Mouse (Mus musculus): Measurements from ENCODE around the gene Leprot. TPM values are rescaled to one million over a fixed set of nuclear protein-coding genes. Genes with fewer than 3 reads are reported as not detected.
A peak's percentile ranks its signal among the peaks of the same experiment; 100 is the strongest.

Gene Leprot
- 47.5 and 47.9 TPM in 2 replicates for polyA plus RNA-seq (2015; fragmentation: Nextera tagmentation; extraction: Ambion mirVana)

DNA sequence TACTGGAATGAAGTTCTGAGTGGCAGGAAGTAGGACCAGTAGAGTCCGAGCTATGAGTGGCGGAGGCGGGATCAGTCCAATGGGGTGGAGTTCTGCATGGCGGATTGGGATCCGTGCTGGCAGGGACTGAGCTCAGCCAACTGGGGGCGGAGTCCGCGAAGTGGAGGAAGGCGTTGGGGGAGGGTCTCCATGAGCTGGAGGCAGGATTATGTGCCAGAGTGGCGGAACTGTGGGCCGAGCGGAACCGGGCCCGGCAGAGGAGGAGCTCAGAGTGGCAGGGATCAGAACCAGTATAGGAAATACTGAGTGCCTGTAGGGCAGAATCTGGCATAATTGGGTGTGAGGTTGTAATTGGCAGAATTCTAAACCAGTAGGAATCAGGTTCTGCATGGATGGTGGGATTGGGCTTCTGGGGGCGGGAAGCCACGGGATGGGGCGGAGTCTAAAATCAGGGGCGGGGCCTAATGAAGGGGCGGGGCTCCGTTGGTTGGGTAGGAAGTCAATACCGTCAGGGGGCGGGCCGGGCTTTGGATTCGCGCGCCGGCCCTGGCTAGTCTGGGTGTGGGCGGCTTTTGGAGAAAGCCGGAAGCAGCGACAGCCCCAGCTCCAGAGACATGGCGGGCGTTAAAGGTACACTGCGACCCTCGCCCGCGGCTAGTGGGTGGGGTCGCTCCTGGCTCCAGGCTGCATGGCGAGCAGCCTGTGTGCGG, at the start of gene Leprot:
Gene Leprot, plus strand, starts transcription at position 523 of the 710 bp plus-strand sequence.
- Histone ChIP-seq H3K36me3 (replicated peaks) (no peaks in the 10 kb centered on the region), H3K27me3 (no peaks in the 10 kb centered on the region), H3K9me3 (replicated peaks) (no peaks in the 10 kb centered on the region), H3K4me2 (peak within 1 kb of the TSS; percentile 80), H3K9ac (peak within 1 kb of the TSS; percentile 91), H3K4me3 (replicated peaks) (peak within 1 kb of the TSS; percentile 88), H3K27ac (replicated peaks) (peak within 1 kb of the TSS; percentile 94), H3K4me1 (replicated peaks) (peaks cover 46% of the 10 kb centered on the region)
- under 1% methylated on average over 39 of the region's 39 CpGs for WGBS (ENCODE audit: insufficient replicate concordance)
- ATAC-seq (ENCODE audit: insufficient read depth) = peak; percentile 94

DNA sequence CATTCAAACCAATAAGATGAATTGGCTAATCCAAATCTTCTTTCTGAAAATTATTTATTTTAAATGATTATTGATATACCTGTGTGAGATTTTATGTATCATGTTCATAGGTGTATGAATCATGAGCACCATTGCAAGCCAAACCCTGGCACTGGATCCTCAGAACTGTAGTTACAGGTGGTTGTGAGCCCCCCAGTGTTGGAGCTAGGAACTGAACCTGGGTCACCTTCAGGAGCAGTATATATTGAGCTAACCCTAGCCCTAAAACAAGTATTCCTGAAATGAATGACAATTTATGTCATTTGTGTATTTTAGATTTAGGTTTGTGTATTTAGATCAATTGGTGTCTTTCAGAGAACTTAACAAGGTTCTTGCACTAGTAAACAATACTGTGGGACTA, 45.8 kb upstream of the Leprot start:
- Histone ChIP-seq H3K27ac (replicated peaks) (no peak overlapping the region), H3K9me3 (replicated peaks) (no peaks in the 10 kb centered on the region), H3K36me3 (replicated peaks) (no peaks in the 10 kb centered on the region), H3K27me3 (no peaks in the 10 kb centered on the region), H3K9ac (no peak overlapping the region), H3K4me3 (replicated peaks) (no peak overlapping the region), H3K4me1 (replicated peaks) (no peaks in the 10 kb centered on the region), H3K4me2 (no peak overlapping the region)
- no peak for ATAC-seq (ENCODE audit: insufficient read depth)

DNA sequence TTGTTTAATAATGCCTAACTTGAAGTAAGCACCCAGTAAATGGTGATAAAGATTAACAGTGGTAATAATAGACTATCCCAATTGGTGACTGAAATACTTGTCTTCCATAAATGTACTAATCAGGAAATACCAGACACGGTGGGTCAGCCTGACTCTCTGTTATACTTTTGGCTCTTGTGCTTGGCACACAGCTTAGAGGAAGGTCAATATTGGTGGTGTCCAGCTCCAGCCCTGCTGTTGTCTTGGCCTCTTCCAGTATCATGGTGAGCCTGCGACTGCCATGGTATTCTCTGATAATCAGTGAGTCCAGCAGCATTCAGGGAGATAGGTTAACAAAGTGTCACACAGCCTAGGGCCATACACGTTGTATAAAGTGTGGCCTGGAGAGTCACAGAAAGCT, 43.9 kb upstream of the Leprot start:
- no peak overlapping the region for H3K4me3 ChIP-seq (replicated peaks)
- H3K27me3 ChIP-seq = no peaks in the 10 kb centered on the region
- no peaks in the 10 kb centered on the region for H3K9me3 ChIP-seq (replicated peaks)
- 42% methylated on average over 3 of the region's 3 CpGs for WGBS (ENCODE audit: insufficient replicate concordance)
- ATAC-seq (ENCODE audit: insufficient read depth) = no peak
- H3K27ac ChIP-seq (replicated peaks) = no peak overlapping the region
- no peak overlapping the region for H3K9ac ChIP-seq
- H3K4me2 ChIP-seq = no peak overlapping the region
- no peaks in the 10 kb centered on the region for H3K36me3 ChIP-seq (replicated peaks)
- H3K4me1 ChIP-seq (replicated peaks) = no peaks in the 10 kb centered on the region

DNA sequence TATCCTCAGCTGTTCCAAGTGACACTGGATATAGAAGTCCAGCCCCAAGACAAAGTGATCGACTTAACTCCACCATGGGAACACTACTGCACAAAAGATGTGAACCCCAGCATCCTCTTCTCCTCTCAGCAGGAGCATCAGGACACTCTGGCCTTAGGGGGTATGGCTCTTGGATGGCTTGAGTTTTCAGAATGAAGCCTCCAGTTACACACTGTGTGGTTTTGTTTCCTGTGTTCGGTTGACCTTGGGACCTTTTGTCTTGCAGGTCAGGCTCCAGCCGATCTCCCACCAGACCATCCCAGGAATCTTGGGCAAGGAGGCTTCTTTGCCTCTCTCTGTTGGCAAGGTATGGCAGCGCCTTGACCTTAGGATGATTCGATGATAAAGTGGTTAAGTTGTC, 31.0 kb upstream of the Leprot start:
- Histone ChIP-seq H3K4me1 (replicated peaks) (no peaks in the 10 kb centered on the region), H3K27ac (replicated peaks) (no peak overlapping the region), H3K4me3 (replicated peaks) (no peak overlapping the region), H3K9ac (no peak overlapping the region), H3K9me3 (replicated peaks) (no peaks in the 10 kb centered on the region), H3K36me3 (replicated peaks) (no peaks in the 10 kb centered on the region), H3K4me2 (no peak overlapping the region), H3K27me3 (no peaks in the 10 kb centered on the region)
- 61% methylated on average over 5 of the region's 5 CpGs for WGBS (ENCODE audit: insufficient replicate concordance)
- no peak for ATAC-seq (ENCODE audit: insufficient read depth)

DNA sequence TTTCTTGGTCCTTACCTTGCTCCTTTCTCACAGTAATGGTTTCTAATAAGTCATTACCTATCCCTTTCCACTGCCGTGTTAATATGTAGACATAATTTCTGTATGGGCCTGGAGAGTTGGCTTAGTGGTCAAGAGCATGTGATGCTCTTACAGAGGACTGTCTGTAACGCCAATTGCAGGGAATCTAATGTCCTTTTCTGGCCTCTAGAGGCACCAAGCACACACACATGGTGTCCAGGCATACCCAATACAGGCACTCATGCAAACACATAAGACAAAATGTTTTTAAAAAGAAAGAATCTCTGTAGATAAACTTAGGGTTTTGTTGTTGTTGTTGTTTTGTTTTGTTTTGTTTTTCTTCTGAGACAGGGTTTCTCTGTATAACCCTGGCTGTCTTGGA, 29.8 kb upstream of the Leprot start:
- H3K4me3 ChIP-seq (replicated peaks) = no peak overlapping the region
- ATAC-seq (ENCODE audit: insufficient read depth) = no peak

DNA sequence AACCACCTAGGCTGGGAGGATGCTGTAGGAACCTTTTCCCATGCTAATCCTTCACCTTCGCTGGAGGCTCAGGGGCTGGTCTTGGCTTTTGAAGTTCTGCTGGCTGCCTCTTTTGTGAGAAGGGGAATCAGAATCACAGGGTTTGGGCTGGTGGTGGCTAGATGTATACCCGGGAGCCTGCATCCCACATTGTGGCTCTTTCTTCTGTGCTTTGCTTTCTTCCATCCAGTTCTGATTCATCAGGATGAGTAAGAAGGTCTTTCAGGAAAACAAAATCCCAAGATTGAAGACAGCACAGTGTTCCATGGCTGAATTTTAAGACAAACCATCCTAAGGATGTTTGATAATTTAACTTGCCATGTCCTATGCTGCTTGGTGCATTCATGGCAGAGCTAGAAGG, 27.3 kb upstream of the Leprot start:
- Histone ChIP-seq H3K9ac (no peak overlapping the region), H3K4me3 (replicated peaks) (no peak overlapping the region), H3K36me3 (replicated peaks) (no peaks in the 10 kb centered on the region), H3K9me3 (replicated peaks) (no peaks in the 10 kb centered on the region), H3K27ac (replicated peaks) (no peak overlapping the region), H3K4me2 (no peak overlapping the region), H3K27me3 (no peaks in the 10 kb centered on the region), H3K4me1 (replicated peaks) (no peaks in the 10 kb centered on the region)
- no peak for ATAC-seq (ENCODE audit: insufficient read depth)
- WGBS (ENCODE audit: insufficient replicate concordance) = 48% methylated on average over 2 of the region's 2 CpGs

More for the DNA sequence above, 29.8 kb upstream of the Leprot start:
- no peaks in the 10 kb centered on the region for H3K9me3 ChIP-seq (replicated peaks)
- no peaks in the 10 kb centered on the region for H3K27me3 ChIP-seq
- WGBS (ENCODE audit: insufficient replicate concordance) = 48% methylated on average over 2 of the region's 2 CpGs
- H3K36me3 ChIP-seq (replicated peaks) = no peaks in the 10 kb centered on the region
- no peak overlapping the region for H3K4me2 ChIP-seq
- no peaks in the 10 kb centered on the region for H3K4me1 ChIP-seq (replicated peaks)
- H3K9ac ChIP-seq = no peak overlapping the region
- H3K27ac ChIP-seq (replicated peaks) = no peak overlapping the region

DNA sequence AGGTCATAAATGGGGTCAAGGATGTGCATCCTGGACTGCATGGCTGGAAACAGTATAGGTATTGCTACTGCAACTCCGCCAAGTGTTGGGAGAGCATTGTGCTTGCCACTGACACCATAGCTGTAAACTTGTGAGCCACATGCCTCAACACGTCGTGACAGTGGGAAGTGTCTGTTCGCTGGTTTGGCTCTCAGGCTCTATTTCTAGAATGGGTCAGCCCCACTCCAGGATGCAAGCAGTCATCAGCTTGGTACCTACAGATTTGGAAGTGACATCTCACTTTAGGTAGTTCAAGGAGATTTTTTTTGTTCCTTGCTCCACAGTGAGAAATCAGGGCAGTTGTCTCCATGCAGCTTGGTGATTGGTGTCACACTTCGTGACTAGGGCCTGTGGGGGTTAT, 26.3 kb upstream of the Leprot start:
- no peak for ATAC-seq (ENCODE audit: insufficient read depth)
- H3K9ac ChIP-seq = no peak overlapping the region
- no peaks in the 10 kb centered on the region for H3K9me3 ChIP-seq (replicated peaks)
- WGBS (ENCODE audit: insufficient replicate concordance) = 65% methylated on average over 5 of the region's 5 CpGs
- H3K27me3 ChIP-seq = no peaks in the 10 kb centered on the region
- H3K4me1 ChIP-seq (replicated peaks) = no peaks in the 10 kb centered on the region
- no peak overlapping the region for H3K27ac ChIP-seq (replicated peaks)
- H3K4me2 ChIP-seq = no peak overlapping the region
- no peaks in the 10 kb centered on the region for H3K36me3 ChIP-seq (replicated peaks)
- no peak overlapping the region for H3K4me3 ChIP-seq (replicated peaks)

DNA sequence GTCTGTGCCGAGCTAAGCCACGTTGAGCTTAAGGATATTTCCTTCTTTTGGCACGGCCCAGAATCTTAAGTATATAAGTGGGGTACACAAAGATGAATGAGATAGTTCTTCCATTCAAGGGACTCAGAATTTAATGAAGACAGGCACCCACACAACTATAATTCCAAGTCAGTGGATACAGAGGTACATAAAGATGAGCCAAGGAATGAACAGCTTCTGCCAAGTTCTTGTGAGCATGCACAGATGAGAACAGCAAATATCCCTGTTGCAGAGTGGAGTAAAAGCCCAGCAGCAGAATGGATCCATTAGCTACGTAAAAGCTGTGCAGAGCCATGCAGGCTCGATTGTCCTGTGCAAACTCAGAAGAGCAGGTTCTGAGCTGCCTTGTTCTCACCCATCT, 22.2 kb upstream of the Leprot start:
- H3K36me3 ChIP-seq (replicated peaks) = no peaks in the 10 kb centered on the region
- no peaks in the 10 kb centered on the region for H3K27me3 ChIP-seq
- no peak overlapping the region for H3K27ac ChIP-seq (replicated peaks)
- 75% methylated on average over 5 of the region's 5 CpGs for WGBS (ENCODE audit: insufficient replicate concordance)
- no peak for ATAC-seq (ENCODE audit: insufficient read depth)
- H3K9ac ChIP-seq = no peak overlapping the region
- no peaks in the 10 kb centered on the region for H3K9me3 ChIP-seq (replicated peaks)
- no peaks in the 10 kb centered on the region for H3K4me1 ChIP-seq (replicated peaks)
- H3K4me3 ChIP-seq (replicated peaks) = no peak overlapping the region
- no peak overlapping the region for H3K4me2 ChIP-seq

DNA sequence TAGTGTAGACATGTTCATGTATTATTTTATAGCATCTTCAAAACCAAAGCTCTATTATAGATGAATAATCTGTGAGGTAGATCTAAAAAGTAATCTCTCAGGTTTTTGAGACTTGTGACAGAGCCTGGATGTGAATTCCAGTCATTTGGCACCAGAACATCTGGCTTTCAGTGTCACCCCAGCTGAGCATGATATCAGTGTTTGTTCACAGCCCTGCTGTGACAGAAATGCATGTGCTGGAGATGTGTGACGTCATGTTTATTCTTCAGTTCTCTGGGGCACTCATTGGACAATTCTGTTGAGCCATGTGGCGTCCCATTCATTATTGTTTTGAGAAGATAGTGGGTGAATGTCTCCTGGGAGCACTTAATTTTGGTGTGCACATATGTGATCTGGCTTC, 11.9 kb upstream of the Leprot start:
- WGBS (ENCODE audit: insufficient replicate concordance) = 48% methylated on average over 2 of the region's 2 CpGs
- no peak overlapping the region for H3K4me2 ChIP-seq
- no peak overlapping the region for H3K27ac ChIP-seq (replicated peaks)
- no peak overlapping the region for H3K4me3 ChIP-seq (replicated peaks)
- no peaks in the 10 kb centered on the region for H3K27me3 ChIP-seq
- H3K9ac ChIP-seq = no peak overlapping the region
- H3K9me3 ChIP-seq (replicated peaks) = no peaks in the 10 kb centered on the region
- H3K36me3 ChIP-seq (replicated peaks) = no peaks in the 10 kb centered on the region
- no peaks in the 10 kb centered on the region for H3K4me1 ChIP-seq (replicated peaks)
- no peak for ATAC-seq (ENCODE audit: insufficient read depth)

DNA sequence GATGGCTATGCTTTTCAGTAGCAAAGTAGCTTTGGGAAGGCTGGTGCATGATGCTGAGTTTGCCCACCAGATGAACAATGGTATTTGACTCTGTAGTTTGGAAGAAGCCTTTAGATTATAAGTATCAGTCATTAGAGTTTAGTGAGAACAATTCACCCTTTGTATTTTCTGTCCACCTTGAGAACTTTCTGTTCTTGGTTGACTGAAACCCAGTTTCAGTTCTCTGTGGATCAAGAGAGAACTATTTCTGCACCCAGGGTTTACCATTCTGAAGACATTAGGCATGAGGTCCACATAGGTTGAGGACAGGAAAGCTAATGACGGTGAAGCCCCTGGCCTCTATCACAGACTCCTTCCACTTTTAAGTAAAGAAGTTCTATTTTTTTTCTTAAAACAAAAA, 10.0 kb upstream of the Leprot start:
- no peaks in the 10 kb centered on the region for H3K27me3 ChIP-seq
- no peak overlapping the region for H3K9ac ChIP-seq
- no peaks in the 10 kb centered on the region for H3K4me1 ChIP-seq (replicated peaks)
- H3K4me2 ChIP-seq = no peak overlapping the region
- no peak overlapping the region for H3K27ac ChIP-seq (replicated peaks)
- H3K9me3 ChIP-seq (replicated peaks) = no peaks in the 10 kb centered on the region
- no peak overlapping the region for H3K4me3 ChIP-seq (replicated peaks)
- WGBS (ENCODE audit: insufficient replicate concordance) = 69% methylated on average over 1 of the region's 1 CpGs
- ATAC-seq (ENCODE audit: insufficient read depth) = no peak
- H3K36me3 ChIP-seq (replicated peaks) = no peaks in the 10 kb centered on the region

DNA sequence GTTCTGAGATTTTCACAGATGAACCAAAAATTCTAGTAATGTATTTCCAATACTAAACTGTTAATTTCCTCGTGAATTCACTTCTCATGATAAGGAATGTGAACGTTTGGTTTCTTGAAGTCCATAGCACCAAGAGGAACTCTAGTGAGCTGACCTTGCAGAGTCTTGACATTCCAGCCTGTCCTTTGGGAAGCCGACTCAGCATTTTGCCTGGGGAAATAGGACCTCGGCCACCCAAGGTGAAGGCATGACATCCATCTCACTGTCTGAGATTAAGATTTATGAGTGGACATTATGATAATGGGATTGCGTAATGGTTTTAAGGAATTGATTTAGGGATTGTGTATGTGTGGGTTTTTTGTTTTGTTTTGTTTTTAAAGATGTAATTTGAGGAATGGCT, 6.9 kb upstream of the Leprot start:
- Histone ChIP-seq H3K9me3 (replicated peaks) (no peaks in the 10 kb centered on the region), H3K9ac (no peak overlapping the region), H3K27ac (replicated peaks) (no peak overlapping the region), H3K4me3 (replicated peaks) (no peak overlapping the region), H3K36me3 (replicated peaks) (no peaks in the 10 kb centered on the region), H3K27me3 (no peaks in the 10 kb centered on the region), H3K4me1 (replicated peaks) (no peaks in the 10 kb centered on the region), H3K4me2 (no peak overlapping the region)
- ATAC-seq (ENCODE audit: insufficient read depth) = no peak
- 60% methylated on average over 5 of the region's 5 CpGs for WGBS (ENCODE audit: insufficient replicate concordance)

DNA sequence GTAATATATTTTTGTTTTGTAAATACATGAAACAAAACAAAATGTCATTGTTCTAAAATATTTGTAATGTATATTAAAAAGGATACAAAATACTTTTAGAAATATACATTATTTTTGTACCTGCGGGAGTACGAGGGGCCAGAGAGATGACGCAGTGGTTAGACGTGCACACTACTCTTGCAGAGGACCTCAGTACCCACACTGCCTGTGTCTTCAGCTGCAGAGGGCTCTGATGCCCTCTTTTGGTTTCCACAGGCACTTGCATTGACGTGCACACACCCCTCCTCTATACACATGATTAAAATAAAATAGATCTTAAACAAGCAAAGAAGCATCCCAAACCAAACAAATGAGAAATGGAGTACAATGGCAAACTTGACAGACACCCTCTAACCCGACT, 4.8 kb upstream of the Leprot start:
- H3K27me3 ChIP-seq = no peaks in the 10 kb centered on the region
- no peak overlapping the region for H3K9ac ChIP-seq
- H3K4me1 ChIP-seq (replicated peaks) = peaks cover 8% of the 10 kb centered on the region
- 68% methylated on average over 6 of the region's 6 CpGs for WGBS (ENCODE audit: insufficient replicate concordance)
- ATAC-seq (ENCODE audit: insufficient read depth) = no peak
- no peak overlapping the region for H3K4me3 ChIP-seq (replicated peaks)
- H3K27ac ChIP-seq (replicated peaks) = no peak overlapping the region
- no peak overlapping the region for H3K4me2 ChIP-seq
- H3K9me3 ChIP-seq (replicated peaks) = no peaks in the 10 kb centered on the region
- no peaks in the 10 kb centered on the region for H3K36me3 ChIP-seq (replicated peaks)

Data from liver, embryonic 15.5 days (tissue).